Mouse (Mus musculus) kidney, embryonic 14.5 days (tissue): Measurements from ENCODE around the gene Ss18l1. TPM values are rescaled to one million over a fixed set of nuclear protein-coding genes. Genes with fewer than 3 reads are reported as not detected.

Experiments used
- ATAC-seq: fragments of 200-750 bp; cut with Nextera tagmentation; 2 replicates; pipeline ENCODE4 v1.8.0; 2017; ENCODE audit warnings: moderate number of reproducible peaks, mild to moderate bottlenecking, moderate TSS enrichment, moderate library complexity; ENCODE audit not compliant: low FRiP score, low TSS enrichment
- H3K27ac ChIP-seq: fragments of 300-500 bp; sonication (generic); 2 replicates; pipeline ENCODE4 v1.5.1; 2014; ENCODE audit warnings: low read depth, mild to moderate bottlenecking, low read length, moderate library complexity, mixed read lengths
- H3K27me3 ChIP-seq: fragments of 300-500 bp; sonication (generic); 2 replicates; pipeline ENCODE4 v1.6.1; 2014; ENCODE audit warnings: mild to moderate bottlenecking, low read length; ENCODE audit not compliant: control insufficient read depth, insufficient read depth
- H3K36me3 ChIP-seq: fragments of 300-500 bp; sonication (generic); 2 replicates; pipeline ENCODE4 v1.6.1; 2014; ENCODE audit warnings: low read length, mixed read lengths; ENCODE audit not compliant: control insufficient read depth, insufficient read depth
- H3K4me1 ChIP-seq: fragments of 300-500 bp; sonication (generic); 2 replicates; pipeline ENCODE4 v1.6.1; 2014; ENCODE audit warnings: low read length, mixed read lengths; ENCODE audit not compliant: control insufficient read depth, insufficient read depth
- H3K4me2 ChIP-seq: fragments of 300-500 bp; sonication (generic); replicated peaks from 2 replicates; pipeline ENCODE4 v1.6.1; 2014; ENCODE audit warnings: low read depth, mild to moderate bottlenecking, low read length
- H3K4me3 ChIP-seq: fragments of 300-500 bp; sonication (generic); 2 replicates; pipeline ENCODE4 v1.5.1; 2014; ENCODE audit warnings: mild to moderate bottlenecking, low read length
- H3K9ac ChIP-seq: fragments of 300-500 bp; sonication (generic); 2 replicates; pipeline ENCODE4 v1.6.1; 2014; ENCODE audit warnings: low read depth, mild to moderate bottlenecking, low read length, moderate library complexity
- H3K9me3 ChIP-seq: fragments of 300-500 bp; sonication (generic); 2 replicates; pipeline ENCODE4 v1.6.1; 2016; ENCODE audit warnings: low read length; ENCODE audit not compliant: control insufficient read depth
- WGBS: fragments of 180-500 bp; shearing (Covaris S2); extraction: QIAGEN DNeasy Blood & Tissue Kit; methylation state at CpG from one replicate; pipeline ENCODE4 v1.1.7; 2014; 5-methylcytosine and 5-hydroxymethylcytosine counted together
- polyA plus RNA-seq: library from polyadenylated mRNA; unstranded; fragments of >200 nt; fragmentation: Nextera tagmentation; extraction: Ambion mirVana; gene quantifications from 2 replicates; pipeline ENCODE4 v1.2.1, GENCODE M21; 2014

The Ss18l1 gene
- polyA plus RNA-seq, 1 experiment from 2014 or later, result 6.9 TPM

DNA sequence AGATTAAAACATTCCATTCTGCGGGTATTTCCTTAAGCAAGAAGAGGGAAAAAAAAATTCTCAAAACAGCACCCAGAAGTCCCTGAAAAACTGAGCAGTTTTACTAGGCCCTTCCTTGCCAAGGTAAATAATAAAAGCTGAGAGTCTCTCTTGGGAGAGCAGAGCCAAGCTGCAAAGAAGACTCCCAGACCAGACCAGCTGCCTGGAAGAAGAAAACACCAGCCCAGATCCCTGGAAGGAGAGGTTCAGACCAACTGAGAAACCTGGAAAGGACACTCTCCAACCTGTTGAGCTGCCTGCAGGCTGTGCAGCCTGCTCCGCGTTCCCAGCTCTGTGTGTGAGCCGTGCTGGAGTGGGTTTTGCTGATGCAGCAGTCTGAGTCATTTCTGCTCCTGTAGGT is 24.7 kb upstream of the Ss18l1 start:
- Histone ChIP-seq H3K27ac (no peak overlapping the region), H3K27me3 (peaks cover 11% of the 10 kb centered on the region), H3K4me2 (no peak overlapping the region), H3K4me1 (peaks cover 10% of the 10 kb centered on the region), H3K4me3 (no peak overlapping the region), H3K36me3 (no peaks in the 10 kb centered on the region), H3K9ac (no peak overlapping the region), H3K9me3 (no peaks in the 10 kb centered on the region)
- ATAC-seq, result no peak
- 64% methylated on average over 4 of the region's 4 CpGs for WGBS

DNA sequence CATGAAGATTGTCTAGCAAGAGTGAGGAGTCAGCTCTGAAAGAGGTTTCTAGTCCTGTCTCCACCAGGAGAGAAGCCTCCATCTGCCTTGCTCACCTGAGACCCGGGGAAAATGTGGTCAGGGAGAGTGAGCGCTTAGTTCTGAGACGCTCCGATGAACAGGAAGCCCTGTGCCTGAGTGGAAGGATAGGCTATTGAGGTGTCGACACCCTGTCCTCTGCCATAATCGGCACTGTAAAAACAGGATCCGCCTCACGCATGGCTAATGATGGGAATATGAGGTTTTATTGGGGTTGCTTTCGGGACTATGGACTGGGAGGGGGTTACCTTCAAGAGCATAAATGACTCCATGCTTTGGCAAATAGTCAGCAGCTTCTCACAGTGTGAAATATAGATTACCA is 23.7 kb upstream of the Ss18l1 start:
- Histone ChIP-seq H3K9ac (no peak overlapping the region), H3K9me3 (no peaks in the 10 kb centered on the region), H3K36me3 (no peaks in the 10 kb centered on the region), H3K4me1 (peaks cover 10% of the 10 kb centered on the region), H3K27ac (no peak overlapping the region), H3K27me3 (peaks cover 14% of the 10 kb centered on the region), H3K4me3 (no peak overlapping the region), H3K4me2 (no peak overlapping the region)
- no peak for ATAC-seq
- WGBS, result 35% methylated on average over 9 of the region's 9 CpGs

DNA sequence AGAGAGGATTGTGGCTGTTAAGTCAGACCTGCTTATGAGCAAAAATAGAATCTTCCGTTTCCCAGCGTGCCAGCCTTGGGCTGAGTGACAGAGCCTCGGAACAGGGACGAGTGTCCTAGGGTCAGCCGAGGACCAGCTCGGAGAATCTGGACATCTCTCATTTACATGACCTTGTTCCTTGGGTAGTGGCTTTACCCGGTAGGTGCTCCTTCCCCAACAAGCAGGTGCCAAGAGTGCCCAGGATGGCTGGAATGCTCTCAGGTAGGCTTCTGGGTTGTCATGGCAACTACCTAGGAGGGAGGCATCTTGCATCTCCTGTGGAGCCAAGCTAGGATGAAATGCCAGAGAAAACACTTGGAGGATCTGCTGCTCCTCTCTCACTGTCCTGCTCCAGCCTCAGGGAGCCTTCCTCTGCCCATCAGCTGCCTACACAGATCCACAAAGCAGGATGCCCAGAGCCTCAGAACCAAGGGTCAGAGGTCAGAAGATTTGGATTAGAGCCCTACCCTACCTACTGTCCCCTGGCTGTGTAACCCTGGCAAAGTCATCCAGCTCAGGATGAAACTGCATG is 22.1 kb upstream of the Ss18l1 start:
- H3K27me3 ChIP-seq, result peaks cover 14% of the 10 kb centered on the region
- no peak overlapping the region for H3K4me2 ChIP-seq
- peaks cover 10% of the 10 kb centered on the region for H3K4me1 ChIP-seq
- no peak overlapping the region for H3K4me3 ChIP-seq
- H3K27ac ChIP-seq, result no peak overlapping the region
- no peaks in the 10 kb centered on the region for H3K9me3 ChIP-seq
- no peak for ATAC-seq
- WGBS, result 84% methylated on average over 7 of the region's 7 CpGs
- H3K36me3 ChIP-seq, result no peaks in the 10 kb centered on the region
- H3K9ac ChIP-seq, result no peak overlapping the region

DNA sequence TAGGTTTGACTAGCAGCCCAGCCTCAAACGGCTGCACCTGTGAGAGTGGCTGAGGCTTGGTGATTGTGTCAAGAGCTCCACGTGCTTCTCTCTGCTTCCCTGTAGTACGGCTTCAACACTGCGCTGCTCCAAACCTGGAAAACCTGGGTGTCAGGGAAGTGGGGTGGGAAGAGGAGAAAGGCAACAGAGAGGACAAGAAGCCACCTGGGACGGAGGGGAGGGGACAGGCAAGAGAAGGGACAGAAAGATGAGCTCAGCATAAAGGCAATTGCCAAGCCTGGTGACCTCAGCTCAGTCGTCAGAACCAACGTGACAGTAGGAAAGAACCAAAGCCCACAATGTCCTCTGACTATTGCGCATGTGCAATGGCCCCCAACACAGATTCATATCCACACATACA is 21.4 kb upstream of the Ss18l1 start:
- Histone ChIP-seq H3K4me2 (no peak overlapping the region), H3K9ac (no peak overlapping the region), H3K27me3 (peaks cover 14% of the 10 kb centered on the region), H3K36me3 (no peaks in the 10 kb centered on the region), H3K27ac (no peak overlapping the region), H3K4me1 (peaks cover 11% of the 10 kb centered on the region), H3K4me3 (no peak overlapping the region), H3K9me3 (no peaks in the 10 kb centered on the region)
- no peak for ATAC-seq
- WGBS, result 84% methylated on average over 8 of the region's 8 CpGs

DNA sequence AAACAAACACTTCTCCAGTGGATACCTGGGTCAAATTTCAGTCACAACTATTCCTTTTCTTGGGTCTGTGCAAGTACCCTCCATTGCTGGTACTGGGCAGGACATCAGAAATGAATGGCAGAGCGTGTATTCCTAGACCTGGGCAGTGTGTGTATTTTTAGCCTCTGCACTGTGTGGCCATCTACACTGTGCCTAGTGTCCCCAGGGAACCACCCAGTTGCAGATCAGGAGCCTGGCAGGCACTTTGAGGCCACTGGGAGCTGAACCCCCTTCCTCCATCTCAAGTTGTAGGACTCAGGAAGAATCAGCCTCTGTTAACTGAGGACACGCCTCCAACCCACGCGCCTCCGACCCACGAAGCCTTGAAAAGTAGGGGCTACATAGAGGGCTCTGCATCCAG is 19.6 kb upstream of the Ss18l1 start:
- H3K4me3 ChIP-seq, result no peak overlapping the region
- peaks cover 14% of the 10 kb centered on the region for H3K27me3 ChIP-seq
- H3K4me2 ChIP-seq, result no peak overlapping the region
- H3K36me3 ChIP-seq, result peaks cover 9% of the 10 kb centered on the region; the same call in 1 of the 2 replicates
- peaks cover 21% of the 10 kb centered on the region for H3K4me1 ChIP-seq
- no peak overlapping the region for H3K9ac ChIP-seq
- H3K27ac ChIP-seq, result no peak overlapping the region
- ATAC-seq, result no peak
- H3K9me3 ChIP-seq, result no peaks in the 10 kb centered on the region
- 54% methylated on average over 6 of the region's 6 CpGs for WGBS

DNA sequence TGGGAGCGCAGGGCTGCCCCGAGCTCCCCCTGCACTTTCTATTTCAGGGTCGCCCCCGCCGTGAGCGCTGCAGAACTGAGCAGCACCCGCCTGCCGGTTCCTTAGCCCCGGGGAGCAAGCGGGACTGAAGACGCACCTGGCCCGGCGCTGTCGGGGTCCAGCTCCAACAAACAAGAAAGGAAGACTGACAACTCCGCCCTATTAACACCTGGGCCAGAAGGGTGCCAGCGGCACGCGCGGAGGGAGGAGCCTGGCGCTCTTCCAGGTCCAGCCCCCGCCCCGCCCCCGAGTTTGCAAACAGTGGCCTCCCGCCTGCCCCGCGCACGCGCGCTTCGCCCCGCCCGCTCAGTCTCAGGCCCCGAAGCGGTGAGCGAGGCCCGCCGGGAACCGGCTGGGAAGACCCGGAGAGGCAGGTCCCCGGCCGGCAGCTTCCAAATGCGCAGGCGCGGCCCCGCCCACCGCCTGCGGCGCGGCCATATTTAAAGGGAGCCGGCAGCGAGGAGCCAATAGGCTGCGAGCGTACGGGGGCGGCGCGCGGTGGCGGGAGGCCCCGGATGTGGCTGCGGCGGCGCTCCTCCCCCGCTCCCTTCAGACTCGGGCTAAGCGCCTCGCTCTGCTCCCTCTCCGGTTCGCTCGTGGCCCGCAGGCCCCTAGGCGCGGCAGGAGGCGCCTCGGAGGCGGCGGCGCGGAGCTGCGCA is 17.8 kb upstream of the Ss18l1 start, which contains the start of gene Lsm14b:
Gene Lsm14b, plus strand, starts transcription at position 587 of the 698 bp plus-strand sequence.
- Histone ChIP-seq H3K4me2 (peak within 1 kb of the TSS; percentile 60), H3K4me1 (peaks cover 27% of the 10 kb centered on the region), H3K27ac (peak within 1 kb of the TSS; percentile 90), H3K9me3 (no peaks in the 10 kb centered on the region), H3K36me3 (peaks cover 27% of the 10 kb centered on the region), H3K9ac (peak within 1 kb of the TSS; percentile 96), H3K4me3 (peak within 1 kb of the TSS; percentile 96), H3K27me3 (peaks cover 14% of the 10 kb centered on the region)
- ATAC-seq, result peak; percentile 95
- WGBS, result under 1% methylated on average over 59 of the region's 80 CpGs

DNA sequence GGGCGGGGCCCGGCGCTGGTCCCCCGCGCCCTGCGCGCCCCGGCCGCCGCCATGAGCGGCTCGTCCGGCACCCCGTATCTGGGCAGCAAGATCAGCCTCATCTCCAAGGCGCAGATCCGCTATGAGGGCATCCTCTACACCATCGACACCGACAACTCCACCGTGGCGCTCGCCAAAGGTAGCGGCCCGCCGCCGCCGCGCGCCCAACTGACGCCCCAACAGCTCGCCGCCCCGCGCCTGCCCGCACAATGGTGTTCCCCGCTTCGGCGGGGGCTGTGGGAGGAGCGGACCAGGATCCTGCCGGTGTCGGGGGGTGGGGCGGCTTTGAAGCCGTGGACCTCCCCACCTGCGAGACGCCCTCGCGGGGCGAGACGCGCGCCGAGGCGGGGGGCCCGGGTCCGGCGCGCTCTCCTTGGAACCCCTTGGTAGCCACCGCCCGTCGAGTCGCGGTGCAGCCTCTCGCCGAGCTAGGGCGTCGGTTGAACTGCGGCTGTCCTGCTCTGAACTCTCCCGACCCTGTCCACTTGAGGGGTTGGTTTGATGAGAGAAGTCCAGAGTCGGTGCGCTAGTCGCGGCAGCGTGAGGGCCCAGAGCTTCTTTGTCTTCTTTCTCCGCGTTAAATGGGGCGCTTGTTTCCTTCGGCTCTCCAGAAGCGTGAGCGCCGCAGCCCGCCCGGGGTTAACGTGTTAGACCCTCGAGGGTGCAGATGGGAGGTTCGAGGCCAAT is 17.0 kb upstream of the Ss18l1 start:
- peak; percentile 8 for ATAC-seq

DNA sequence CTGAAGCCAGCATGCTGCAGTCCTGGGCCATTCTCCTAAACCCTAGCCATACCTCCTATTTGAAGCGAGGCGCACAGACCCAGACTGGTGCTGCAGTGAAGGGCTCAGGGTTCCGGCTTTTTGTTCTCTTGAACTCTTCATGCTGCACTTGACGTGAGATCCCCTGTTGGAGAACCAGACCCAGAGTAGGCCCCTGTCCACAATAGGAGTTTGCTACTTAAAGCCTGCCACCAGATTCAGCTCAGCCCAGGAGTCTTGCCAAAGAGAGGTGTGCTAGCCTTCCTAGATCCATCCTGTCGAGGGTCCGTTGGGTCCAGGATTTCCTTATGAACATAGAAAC is 16.5 kb upstream of the Ss18l1 start:
- H3K27ac ChIP-seq, result peak overlapping the region; percentile 90; the same call in 1 of the 2 replicates

More for the DNA sequence above, 17.0 kb upstream of the Ss18l1 start:
- peaks cover 14% of the 10 kb centered on the region; the same call in 1 of the 2 replicates for H3K27me3 ChIP-seq
- H3K4me2 ChIP-seq, result peak overlapping the region; percentile 60
- peak overlapping the region; percentile 96 for H3K9ac ChIP-seq
- WGBS, result under 1% methylated on average over 78 of the region's 84 CpGs
- H3K9me3 ChIP-seq, result no peaks in the 10 kb centered on the region
- H3K27ac ChIP-seq, result peak overlapping the region; percentile 90
- H3K4me3 ChIP-seq, result peak overlapping the region; percentile 96
- peaks cover 27% of the 10 kb centered on the region for H3K4me1 ChIP-seq
- H3K36me3 ChIP-seq, result peaks cover 33% of the 10 kb centered on the region

DNA sequence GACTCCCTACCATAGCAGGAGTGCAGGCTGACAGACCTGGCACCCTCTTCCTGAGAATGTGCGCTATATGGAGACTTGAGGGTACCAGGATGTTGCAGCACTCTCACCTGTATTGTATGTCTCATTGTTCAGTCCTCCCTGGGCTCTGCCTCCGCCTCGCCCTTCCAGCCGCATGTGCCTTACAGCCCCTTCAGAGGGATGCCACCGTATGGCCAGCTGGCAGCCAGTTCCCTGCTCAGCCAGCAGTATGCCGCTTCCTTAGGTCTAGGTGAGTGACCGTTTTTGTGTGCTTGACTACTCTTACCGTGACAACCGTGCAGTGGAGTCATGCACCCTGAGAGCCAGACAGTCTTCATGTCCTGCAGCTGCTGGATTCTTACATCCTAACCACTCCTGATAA is 14.5 kb upstream of the Ss18l1 start:
- 57% methylated on average over 9 of the region's 9 CpGs for WGBS
- Histone ChIP-seq H3K27me3 (peaks cover 2% of the 10 kb centered on the region; the same call in 1 of the 2 replicates), H3K9ac (peak overlapping the region; percentile 96; the same call in 1 of the 2 replicates), H3K4me3 (peak overlapping the region; percentile 96; the same call in 1 of the 2 replicates), H3K36me3 (peaks cover 57% of the 10 kb centered on the region), H3K9me3 (no peaks in the 10 kb centered on the region), H3K27ac (no peak overlapping the region), H3K4me2 (peak overlapping the region; percentile 60), H3K4me1 (peaks cover 27% of the 10 kb centered on the region)
- ATAC-seq, result no peak

More for the DNA sequence above, 16.5 kb upstream of the Ss18l1 start:
- ATAC-seq, result no peak
- peak overlapping the region; percentile 96 for H3K9ac ChIP-seq
- WGBS, result 7% methylated on average over 6 of the region's 6 CpGs
- peaks cover 14% of the 10 kb centered on the region; the same call in 1 of the 2 replicates for H3K27me3 ChIP-seq
- H3K4me2 ChIP-seq, result peak overlapping the region; percentile 60
- peak overlapping the region; percentile 96 for H3K4me3 ChIP-seq
- peaks cover 38% of the 10 kb centered on the region for H3K36me3 ChIP-seq
- peaks cover 27% of the 10 kb centered on the region for H3K4me1 ChIP-seq
- H3K9me3 ChIP-seq, result no peaks in the 10 kb centered on the region
